Mouse (Mus musculus): ENCODE measurements around the gene Zfp488. TPM values are rescaled to one million over a fixed set of nuclear protein-coding genes. Genes with fewer than 3 reads are reported as not detected.
A peak's percentile ranks its signal among the peaks of the same experiment; 100 is the strongest.

Gene Zfp488
- polyA plus RNA-seq, 1 experiment from 2014 or later = not detected

- Histone ChIP-seq H3K27ac (ENCODE audit: low read length) (no peak overlapping the region), H3K9me3 (replicated peaks; ENCODE audit: control insufficient read depth, low read length) (no peaks in the 10 kb centered on the region), H3K4me3 (ENCODE audit: low read length) (no peak overlapping the region), H3K27me3 (ENCODE audit: control insufficient read depth, insufficient read depth, low read length) (peaks cover 32% of the 10 kb centered on the region), H3K4me1 (ENCODE audit: control insufficient read depth, insufficient read depth, low read length) (no peaks in the 10 kb centered on the region), H3K36me3 (ENCODE audit: control insufficient read depth, insufficient read depth) (no peaks in the 10 kb centered on the region), H3K9ac (ENCODE audit: low read length) (no peak overlapping the region), H3K4me2 (ENCODE audit: low read depth, low read length) (no peak overlapping the region)
- no peak for ATAC-seq (replicated peaks; ENCODE audit: extremely low read depth, insufficient read depth, low FRiP score)
- 40% methylated on average over 5 of the region's 5 CpGs for WGBS
Measured at GRCm38 (mm10) chr14:33933778-33934317, 44.7 kb downstream of the Zfp488 start.

GRCm38 (mm10) chr14:33932935-33933703 lies 45.4 kb downstream of the Zfp488 start:
- ATAC-seq (replicated peaks; ENCODE audit: extremely low read depth, insufficient read depth, low FRiP score) = no peak

GRCm38 (mm10) chr14:33931853-33932252 lies 46.7 kb downstream of the Zfp488 start:
- WGBS = 31% methylated on average over 17 of the region's 17 CpGs
- Histone ChIP-seq H3K9me3 (replicated peaks; ENCODE audit: control insufficient read depth, low read length) (no peaks in the 10 kb centered on the region), H3K4me1 (ENCODE audit: control insufficient read depth, insufficient read depth, low read length) (no peaks in the 10 kb centered on the region), H3K36me3 (ENCODE audit: control insufficient read depth, insufficient read depth) (no peaks in the 10 kb centered on the region), H3K4me3 (ENCODE audit: low read length) (no peak overlapping the region), H3K27ac (ENCODE audit: low read length) (no peak overlapping the region), H3K4me2 (ENCODE audit: low read depth, low read length) (no peak overlapping the region), H3K9ac (ENCODE audit: low read length) (no peak overlapping the region), H3K27me3 (ENCODE audit: control insufficient read depth, insufficient read depth, low read length) (peaks cover 43% of the 10 kb centered on the region)
- ATAC-seq (replicated peaks; ENCODE audit: extremely low read depth, insufficient read depth, low FRiP score) = no peak

More at GRCm38 (mm10) chr14:33932935-33933703, 45.4 kb downstream of the Zfp488 start:
- no peaks in the 10 kb centered on the region for H3K9me3 ChIP-seq (replicated peaks; ENCODE audit: control insufficient read depth, low read length)
- no peak overlapping the region for H3K27ac ChIP-seq (ENCODE audit: low read length)
- H3K9ac ChIP-seq (ENCODE audit: low read length) = no peak overlapping the region
- H3K36me3 ChIP-seq (ENCODE audit: control insufficient read depth, insufficient read depth) = no peaks in the 10 kb centered on the region
- no peak overlapping the region for H3K4me2 ChIP-seq (ENCODE audit: low read depth, low read length)
- no peaks in the 10 kb centered on the region for H3K4me1 ChIP-seq (ENCODE audit: control insufficient read depth, insufficient read depth, low read length)
- 56% methylated on average over 10 of the region's 10 CpGs for WGBS
- H3K4me3 ChIP-seq (ENCODE audit: low read length) = no peak overlapping the region
- H3K27me3 ChIP-seq (ENCODE audit: control insufficient read depth, insufficient read depth, low read length) = peaks cover 38% of the 10 kb centered on the region

GRCm38 (mm10) chr14:33923168-33924070 lies 55.1 kb downstream of the Zfp488 start, which contains the start of gene Gdf10:
Gene Gdf10, plus strand, starts transcription at chr14:33923587.
- ATAC-seq (replicated peaks; ENCODE audit: extremely low read depth, insufficient read depth, low FRiP score) = peak; percentile 67
- Histone ChIP-seq H3K36me3 (ENCODE audit: control insufficient read depth, insufficient read depth) (no peaks in the 10 kb centered on the region), H3K4me2 (ENCODE audit: low read depth, low read length) (peak within 1 kb of the TSS; percentile 98), H3K9ac (ENCODE audit: low read length) (peak within 1 kb of the TSS; percentile 65), H3K4me3 (ENCODE audit: low read length) (peak within 1 kb of the TSS; percentile 63), H3K27ac (ENCODE audit: low read length) (no peak within 1 kb of the TSS), H3K9me3 (replicated peaks; ENCODE audit: control insufficient read depth, low read length) (no peaks in the 10 kb centered on the region), H3K4me1 (ENCODE audit: control insufficient read depth, insufficient read depth, low read length) (0 out of 2 replicates have a peak, but pooled peaks cover 3% of the 10 kb centered on the region), H3K27me3 (ENCODE audit: control insufficient read depth, insufficient read depth, low read length) (peaks cover 63% of the 10 kb centered on the region)
- under 1% methylated on average over 79 of the region's 85 CpGs for WGBS

GRCm38 (mm10) chr14:33922771-33923167 lies 55.8 kb downstream of the Zfp488 start:
- no peak for ATAC-seq (replicated peaks; ENCODE audit: extremely low read depth, insufficient read depth, low FRiP score)
- H3K27me3 ChIP-seq (ENCODE audit: control insufficient read depth, insufficient read depth, low read length) = peaks cover 58% of the 10 kb centered on the region
- no peak overlapping the region for H3K9ac ChIP-seq (ENCODE audit: low read length)
- peak overlapping the region; percentile 63 for H3K4me3 ChIP-seq (ENCODE audit: low read length)
- 21% methylated on average over 8 of the region's 8 CpGs for WGBS
- H3K9me3 ChIP-seq (replicated peaks; ENCODE audit: control insufficient read depth, low read length) = no peaks in the 10 kb centered on the region
- no peak overlapping the region for H3K27ac ChIP-seq (ENCODE audit: low read length)
- peak overlapping the region; percentile 98 for H3K4me2 ChIP-seq (ENCODE audit: low read depth, low read length)
- H3K4me1 ChIP-seq (ENCODE audit: control insufficient read depth, insufficient read depth, low read length) = 0 out of 2 replicates have a peak, but pooled peaks cover 3% of the 10 kb centered on the region
- no peaks in the 10 kb centered on the region for H3K36me3 ChIP-seq (ENCODE audit: control insufficient read depth, insufficient read depth)

- no peak for ATAC-seq (replicated peaks; ENCODE audit: extremely low read depth, insufficient read depth, low FRiP score)
- Histone ChIP-seq H3K4me2 (ENCODE audit: low read depth, low read length) (no peak overlapping the region), H3K9me3 (replicated peaks; ENCODE audit: control insufficient read depth, low read length) (no peaks in the 10 kb centered on the region), H3K27ac (ENCODE audit: low read length) (no peak overlapping the region), H3K27me3 (ENCODE audit: control insufficient read depth, insufficient read depth, low read length) (peaks cover 49% of the 10 kb centered on the region), H3K36me3 (ENCODE audit: control insufficient read depth, insufficient read depth) (no peaks in the 10 kb centered on the region), H3K4me3 (ENCODE audit: low read length) (no peak overlapping the region), H3K9ac (ENCODE audit: low read length) (no peak overlapping the region), H3K4me1 (ENCODE audit: control insufficient read depth, insufficient read depth, low read length) (0 out of 2 replicates have a peak, but pooled peaks cover 3% of the 10 kb centered on the region)
- WGBS = 52% methylated on average over 14 of the region's 14 CpGs
Measured at GRCm38 (mm10) chr14:33920727-33921559, 57.6 kb downstream of the Zfp488 start.

Other genes starting within 250 kb of the Zfp488 start
- gene Gdf10, start 55.2 kb downstream of the Zfp488 start, polyA plus RNA-seq (2015; fragmentation: Nextera tagmentation; extraction: Ambion mirVana) = 6.2 and 7.4 TPM in 2 replicates
- gene Gdf2, start 37.7 kb downstream of the Zfp488 start, polyA plus RNA-seq (2015; fragmentation: Nextera tagmentation; extraction: Ambion mirVana) = 0.17 and 0.20 TPM in 2 replicates
- 0.03 TPM in 1 of 2 replicates, not detected in the other for gene Rbp3, start 24.8 kb downstream of the Zfp488 start, polyA plus RNA-seq (2015; fragmentation: Nextera tagmentation; extraction: Ambion mirVana)
- not detected in 2 replicates for gene Gm30083, start 36.4 kb upstream of the Zfp488 start, polyA plus RNA-seq (2015; fragmentation: Nextera tagmentation; extraction: Ambion mirVana)
- gene Gm5460, start 38.0 kb upstream of the Zfp488 start, polyA plus RNA-seq (2015; fragmentation: Nextera tagmentation; extraction: Ambion mirVana) = not detected in 2 replicates
- not detected in 2 replicates for gene Antxrl, start 73.9 kb upstream of the Zfp488 start, polyA plus RNA-seq (2015; fragmentation: Nextera tagmentation; extraction: Ambion mirVana)
- gene Anxa8, start 107.2 kb upstream of the Zfp488 start, polyA plus RNA-seq (2015; fragmentation: Nextera tagmentation; extraction: Ambion mirVana) = 5.2 and 5.3 TPM in 2 replicates
- gene A630023A22Rik, start 124.0 kb upstream of the Zfp488 start, polyA plus RNA-seq (2015; fragmentation: Nextera tagmentation; extraction: Ambion mirVana) = 0.12 TPM in 1 of 2 replicates, not detected in the other
- 0.07 TPM in 1 of 2 replicates, not detected in the other for gene Npy4r, start 173.7 kb upstream of the Zfp488 start, polyA plus RNA-seq (2015; fragmentation: Nextera tagmentation; extraction: Ambion mirVana)
- gene Gprin2, start 222.9 kb upstream of the Zfp488 start, polyA plus RNA-seq (2015; fragmentation: Nextera tagmentation; extraction: Ambion mirVana) = 0.11 and 0.14 TPM in 2 replicates
- gene Syt15, start 240.8 kb upstream of the Zfp488 start, polyA plus RNA-seq (2015; fragmentation: Nextera tagmentation; extraction: Ambion mirVana) = 0.42 and 0.57 TPM in 2 replicates